Mouse (Mus musculus) E14TG2a.4 (cell line): Measurements from ENCODE around the gene Sphk2.

ENCODE experiments used
- CTCF ChIP-seq: conservative IDR thresholded peaks from 2 replicates; pipeline ENCODE4 v1.5.1; 2014; ENCODE audit warnings: low read length
- NANOG ChIP-seq: IDR thresholded peaks from 2 replicates; pipeline ENCODE4 v1.6.1; 2014; ENCODE audit warnings: borderline replicate concordance, low read length, mixed read lengths

DNA sequence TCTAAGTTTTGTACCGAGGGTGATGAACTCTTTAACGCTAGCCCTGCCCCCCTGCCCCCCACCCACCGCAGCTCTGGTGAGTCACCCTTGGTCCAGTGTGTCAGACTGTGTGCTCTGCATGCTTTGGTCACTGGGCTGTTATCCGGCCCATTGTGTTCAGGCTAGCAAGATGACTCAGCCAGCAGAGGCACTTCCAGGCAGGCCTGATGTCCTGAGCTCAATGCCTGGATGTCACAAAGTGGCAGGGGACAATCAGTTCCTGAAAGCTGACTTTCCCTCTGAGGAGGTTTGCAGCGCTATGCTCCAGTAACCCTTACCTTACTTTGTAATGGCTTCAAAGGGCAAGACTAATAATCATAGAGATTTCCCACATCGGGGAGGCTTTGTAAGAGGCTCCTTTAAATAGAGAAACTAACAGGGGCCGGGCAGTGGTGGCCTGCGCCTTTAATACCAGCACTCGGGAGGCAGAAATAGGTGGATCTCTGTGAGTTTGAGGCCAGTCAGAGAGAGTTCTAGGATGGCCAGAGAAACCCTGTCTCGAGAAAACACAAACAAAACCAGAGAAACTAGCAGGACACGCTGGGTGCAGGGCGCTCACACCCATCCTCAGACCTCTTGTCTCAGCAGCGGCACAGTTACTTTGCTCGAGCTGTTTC is 37.7 kb downstream of the Sphk2 start:
- TF ChIP-seq CTCF (no peak), NANOG (no peak)
